Mouse (Mus musculus): ENCODE results near the gene Spag5. TPM values are rescaled to one million over a fixed set of nuclear protein-coding genes. Genes with fewer than 3 reads are reported as not detected.

The Spag5 gene
- 33.0 and 33.7 TPM in 2 replicates for polyA plus RNA-seq (2015; fragmentation: Nextera tagmentation; extraction: Ambion mirVana)

DNA sequence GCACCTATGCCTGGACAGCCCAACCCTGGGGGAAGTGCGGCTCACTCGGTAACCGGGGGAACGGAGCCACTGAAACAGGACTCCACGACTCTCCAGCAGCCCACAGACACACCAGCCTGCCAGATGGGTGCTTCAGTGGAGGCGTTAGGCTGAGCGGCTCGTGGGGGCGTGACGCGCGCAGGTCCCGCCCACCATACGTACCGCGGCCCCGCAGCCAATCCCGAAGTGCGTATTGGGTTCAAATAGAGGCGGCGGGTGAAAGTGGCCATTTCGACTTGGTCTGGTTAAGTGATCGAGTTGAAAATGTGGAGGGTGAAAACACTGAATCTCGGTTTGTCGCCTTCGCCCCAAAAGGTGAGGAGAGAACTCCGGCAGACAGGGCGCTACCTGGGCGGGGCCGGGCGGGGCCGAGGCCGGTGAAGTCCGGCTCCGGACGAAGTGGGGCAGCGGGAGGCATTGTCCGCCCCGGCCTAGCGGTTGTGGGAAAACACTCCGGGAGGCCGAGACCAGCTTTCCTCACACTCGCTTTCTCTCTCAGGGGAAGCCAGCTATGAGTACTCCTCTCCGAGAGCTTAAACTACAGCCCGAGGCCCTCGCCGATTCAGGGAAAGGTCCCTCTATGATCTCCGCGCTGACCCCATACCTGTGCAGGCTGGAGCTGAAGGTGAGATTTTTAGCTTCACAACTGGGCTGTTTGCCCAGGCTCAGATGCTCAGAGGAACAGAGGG is at the start of gene Spag5:
Gene Spag5 (plus strand): TSS at position 173 of the 728 bp plus-strand sequence.
- Histone ChIP-seq H3K4me1 (ENCODE audit: control insufficient read depth, low read depth, low read length) (peaks cover 25% of the 10 kb centered on the region), H3K27ac (ENCODE audit: low read length) (peak within 1 kb of the TSS; percentile 76), H3K9me3 (replicated peaks; ENCODE audit: control insufficient read depth, low read length) (no peaks in the 10 kb centered on the region), H3K9ac (ENCODE audit: low read depth, low read length) (peak within 1 kb of the TSS; percentile 87), H3K27me3 (ENCODE audit: control insufficient read depth, insufficient read depth, low read depth, low read length) (no peaks in the 10 kb centered on the region), H3K4me2 (ENCODE audit: low read depth, low read length) (peak within 1 kb of the TSS; percentile 79), H3K36me3 (ENCODE audit: control insufficient read depth, insufficient read depth) (peaks cover 28% of the 10 kb centered on the region), H3K4me3 (ENCODE audit: low read depth, low read length) (peak within 1 kb of the TSS; percentile 76)
- WGBS (ENCODE audit: insufficient replicate concordance): under 1% methylated on average over 49 of the region's 49 CpGs
- ATAC-seq (ENCODE audit: low read depth): peak; percentile 100

DNA sequence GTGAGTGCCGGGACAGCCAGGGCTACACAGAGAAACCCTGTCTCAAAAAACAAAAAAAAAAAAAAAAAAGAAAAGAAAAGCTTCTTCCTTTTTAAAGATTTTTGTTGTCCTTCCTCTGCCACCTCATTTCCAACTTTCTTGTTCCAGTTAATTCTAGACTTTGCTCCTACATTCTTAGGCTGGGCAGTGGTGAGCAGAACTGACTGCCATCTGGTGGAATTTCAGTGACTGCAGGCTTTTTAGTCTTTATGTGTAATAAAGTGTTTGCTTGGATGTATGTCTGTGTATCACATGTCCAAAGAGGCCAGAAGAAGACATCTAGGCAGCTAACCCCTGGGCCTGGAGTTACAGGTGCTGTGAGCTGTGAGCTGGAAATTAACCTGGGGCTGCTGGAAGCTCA is 44.7 kb upstream of the Spag5 start:
- no peak overlapping the region for H3K4me2 ChIP-seq (ENCODE audit: low read depth, low read length)
- no peak for ATAC-seq (ENCODE audit: low read depth)
- no peaks in the 10 kb centered on the region for H3K9me3 ChIP-seq (replicated peaks; ENCODE audit: control insufficient read depth, low read length)
- no peak overlapping the region for H3K4me3 ChIP-seq (ENCODE audit: low read depth, low read length)
- H3K27me3 ChIP-seq (ENCODE audit: control insufficient read depth, insufficient read depth, low read depth, low read length): peaks cover 7% of the 10 kb centered on the region
- H3K4me1 ChIP-seq (ENCODE audit: control insufficient read depth, low read depth, low read length): no peaks in the 10 kb centered on the region
- peaks cover 11% of the 10 kb centered on the region for H3K36me3 ChIP-seq (ENCODE audit: control insufficient read depth, insufficient read depth)
- no peak overlapping the region for H3K27ac ChIP-seq (ENCODE audit: low read length)
- WGBS (ENCODE audit: insufficient replicate concordance): 71% methylated on average over 1 of the region's 1 CpGs
- no peak overlapping the region for H3K9ac ChIP-seq (ENCODE audit: low read depth, low read length)

DNA sequence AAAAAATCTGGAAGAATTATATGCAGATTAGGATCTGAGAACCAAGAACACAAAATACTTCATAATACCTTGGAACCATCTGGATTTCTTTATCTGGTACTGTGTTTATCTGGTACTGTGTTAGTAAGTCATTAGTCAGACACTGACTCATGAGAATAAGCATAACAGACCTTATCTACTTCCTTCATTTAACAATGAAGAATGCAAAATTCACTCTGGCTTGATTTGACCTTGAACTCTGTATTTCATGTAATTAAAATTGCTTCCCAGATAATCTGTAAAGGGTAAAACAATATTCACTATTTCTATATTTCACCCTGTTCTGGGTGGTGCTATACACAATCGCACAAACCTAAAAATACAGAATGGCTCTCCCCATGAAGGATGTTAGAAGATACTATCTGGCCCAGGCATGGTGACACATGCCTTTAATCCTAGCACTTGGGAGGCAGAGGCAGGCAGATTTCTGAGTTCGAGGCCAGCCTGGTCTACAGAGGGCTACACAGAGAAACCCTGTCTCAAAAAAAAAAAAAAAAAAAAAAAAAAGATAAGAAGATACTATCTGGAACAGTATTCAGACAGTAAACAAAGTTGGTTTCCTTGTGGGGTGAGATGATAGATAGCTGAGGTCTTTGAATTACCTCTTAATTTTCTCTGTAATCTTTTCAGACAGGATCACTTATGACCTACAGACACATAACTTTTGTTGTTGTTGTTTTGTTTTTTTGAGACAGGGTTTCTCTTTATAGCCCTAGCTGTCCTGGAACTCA is 40.7 kb upstream of the Spag5 start:
- WGBS (ENCODE audit: insufficient replicate concordance): 66% methylated on average over 2 of the region's 2 CpGs
- peak overlapping the region; percentile 49; the same call in 1 of the 2 replicates for H3K9ac ChIP-seq (ENCODE audit: low read depth, low read length)
- no peak for ATAC-seq (ENCODE audit: low read depth)

DNA sequence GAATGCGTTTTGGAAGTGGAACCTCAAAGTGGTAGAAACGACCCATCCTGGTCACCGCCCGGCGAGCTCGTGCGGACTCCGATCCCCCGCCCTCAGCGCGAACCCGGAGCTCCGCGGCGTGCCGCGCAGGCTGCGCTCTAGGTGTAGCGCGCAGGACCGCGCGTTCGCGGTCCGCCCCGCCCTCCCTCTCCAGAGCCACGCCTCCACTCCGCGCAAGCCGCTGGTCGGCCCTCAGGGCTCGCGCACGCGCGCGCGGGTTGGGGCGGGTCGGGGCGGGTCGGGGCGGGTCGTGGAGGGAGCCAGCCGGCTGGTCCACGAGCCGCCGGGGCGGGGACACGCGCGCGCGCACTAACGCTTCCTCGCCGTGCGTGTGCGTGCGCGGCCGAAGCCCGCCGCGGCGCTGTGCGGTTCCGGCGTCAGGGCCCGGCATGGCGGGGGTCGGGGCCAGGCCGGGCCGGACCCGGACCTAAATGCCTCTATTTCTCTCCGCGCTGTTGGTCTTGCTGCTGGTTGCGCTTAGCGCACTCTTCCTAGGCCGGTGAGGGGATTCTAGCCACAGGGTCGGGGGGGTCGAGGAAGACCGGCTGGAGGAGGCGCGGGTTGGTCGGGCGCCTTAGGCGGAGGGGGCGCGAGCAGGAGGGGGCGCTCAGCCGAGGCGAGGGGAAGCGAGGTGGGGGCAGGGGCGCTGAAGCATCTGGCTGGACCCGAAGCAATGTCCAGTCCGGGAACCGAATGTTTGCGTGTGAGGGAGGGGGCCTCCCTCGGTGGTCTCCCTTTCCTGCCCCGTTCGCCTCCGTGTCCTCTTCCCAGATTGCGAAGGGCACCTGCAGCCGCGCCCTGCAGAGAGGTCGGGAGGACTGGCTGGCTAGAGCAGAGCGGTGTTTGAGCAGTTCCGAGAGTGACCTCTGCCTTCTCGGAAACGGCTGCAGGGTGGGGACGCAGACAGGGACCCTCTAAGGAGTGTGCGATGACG is 39.7 kb upstream of the Spag5 start, which contains the start of gene 2610507B11Rik:
Gene 2610507B11Rik (plus strand): TSS at position 373 of the 973 bp plus-strand sequence.
- Histone ChIP-seq H3K4me3 (ENCODE audit: low read depth, low read length) (peak within 1 kb of the TSS; percentile 91), H3K9me3 (replicated peaks; ENCODE audit: control insufficient read depth, low read length) (no peaks in the 10 kb centered on the region), H3K27ac (ENCODE audit: low read length) (peak within 1 kb of the TSS; percentile 84), H3K9ac (ENCODE audit: low read depth, low read length) (peak within 1 kb of the TSS; percentile 89), H3K27me3 (ENCODE audit: control insufficient read depth, insufficient read depth, low read depth, low read length) (peaks cover 7% of the 10 kb centered on the region), H3K4me2 (ENCODE audit: low read depth, low read length) (peak within 1 kb of the TSS; percentile 95), H3K36me3 (ENCODE audit: control insufficient read depth, insufficient read depth) (peaks cover 19% of the 10 kb centered on the region), H3K4me1 (ENCODE audit: control insufficient read depth, low read depth, low read length) (peaks cover 11% of the 10 kb centered on the region)
- under 1% methylated on average over 98 of the region's 115 CpGs for WGBS (ENCODE audit: insufficient replicate concordance)
- ATAC-seq (ENCODE audit: low read depth): peak; percentile 98

More for the DNA sequence above, 40.7 kb upstream of the Spag5 start:
- Histone ChIP-seq H3K4me1 (ENCODE audit: control insufficient read depth, low read depth, low read length) (peaks cover 11% of the 10 kb centered on the region), H3K27ac (ENCODE audit: low read length) (no peak overlapping the region), H3K4me3 (ENCODE audit: low read depth, low read length) (peak overlapping the region; percentile 91), H3K36me3 (ENCODE audit: control insufficient read depth, insufficient read depth) (peaks cover 14% of the 10 kb centered on the region), H3K4me2 (ENCODE audit: low read depth, low read length) (peak overlapping the region; percentile 72), H3K27me3 (ENCODE audit: control insufficient read depth, insufficient read depth, low read depth, low read length) (peaks cover 7% of the 10 kb centered on the region), H3K9me3 (replicated peaks; ENCODE audit: control insufficient read depth, low read length) (no peaks in the 10 kb centered on the region)

DNA sequence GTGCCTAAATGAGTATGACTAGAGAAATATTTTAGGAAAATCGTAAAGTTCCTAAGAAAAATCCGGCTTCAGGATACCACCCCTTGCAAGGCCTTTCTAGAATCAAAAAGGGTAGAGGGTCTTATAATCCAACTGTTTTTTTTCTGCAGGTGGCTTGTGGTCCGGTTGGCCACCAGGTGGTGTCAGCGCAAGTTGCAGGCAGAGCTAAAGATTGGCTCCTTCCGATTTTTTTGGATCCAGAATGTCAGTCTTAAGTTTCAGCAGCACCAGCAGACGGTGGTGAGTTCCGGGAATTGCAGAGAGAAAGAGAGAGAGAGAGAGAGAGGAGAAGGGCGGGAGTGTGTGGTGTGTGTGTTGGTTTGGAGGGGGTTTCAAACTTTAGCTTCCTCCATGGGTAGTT is 38.8 kb upstream of the Spag5 start:
- H3K9me3 ChIP-seq (replicated peaks; ENCODE audit: control insufficient read depth, low read length): no peaks in the 10 kb centered on the region

DNA sequence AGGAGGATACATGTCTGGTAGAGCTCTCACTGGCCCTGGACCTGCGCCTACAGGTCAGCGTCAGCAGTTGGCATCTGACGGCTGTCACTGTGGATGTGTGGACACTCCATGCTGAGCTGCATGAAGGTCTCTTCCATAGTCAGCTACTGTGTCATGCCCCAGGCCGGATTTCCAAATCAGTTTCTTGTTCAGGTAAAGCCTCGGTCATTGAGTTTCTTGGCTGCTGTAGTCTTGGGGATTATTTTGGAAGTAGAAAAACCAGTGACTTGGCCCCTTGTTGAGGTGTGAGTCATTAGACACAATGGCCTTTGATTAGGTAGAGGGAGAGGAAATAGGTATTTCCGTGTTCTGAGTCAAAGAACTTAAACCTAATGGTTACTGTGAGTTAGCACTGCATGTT is 35.8 kb upstream of the Spag5 start:
- Histone ChIP-seq H3K4me1 (ENCODE audit: control insufficient read depth, low read depth, low read length) (peaks cover 11% of the 10 kb centered on the region), H3K27ac (ENCODE audit: low read length) (no peak overlapping the region), H3K4me3 (ENCODE audit: low read depth, low read length) (no peak overlapping the region), H3K9ac (ENCODE audit: low read depth, low read length) (no peak overlapping the region), H3K36me3 (ENCODE audit: control insufficient read depth, insufficient read depth) (peaks cover 44% of the 10 kb centered on the region), H3K4me2 (ENCODE audit: low read depth, low read length) (no peak overlapping the region), H3K9me3 (replicated peaks; ENCODE audit: control insufficient read depth, low read length) (no peaks in the 10 kb centered on the region), H3K27me3 (ENCODE audit: control insufficient read depth, insufficient read depth, low read depth, low read length) (no peaks in the 10 kb centered on the region)
- 88% methylated on average over 6 of the region's 6 CpGs for WGBS (ENCODE audit: insufficient replicate concordance)
- ATAC-seq (ENCODE audit: low read depth): no peak

More for the DNA sequence above, 38.8 kb upstream of the Spag5 start:
- Histone ChIP-seq H3K4me2 (ENCODE audit: low read depth, low read length) (peak overlapping the region; percentile 95), H3K36me3 (ENCODE audit: control insufficient read depth, insufficient read depth) (peaks cover 23% of the 10 kb centered on the region), H3K4me1 (ENCODE audit: control insufficient read depth, low read depth, low read length) (peaks cover 11% of the 10 kb centered on the region), H3K9ac (ENCODE audit: low read depth, low read length) (0 out of 2 replicates have a peak overlapping the region, but pooled peaks have one; percentile 3), H3K4me3 (ENCODE audit: low read depth, low read length) (peak overlapping the region; percentile 91), H3K27me3 (ENCODE audit: control insufficient read depth, insufficient read depth, low read depth, low read length) (peaks cover 7% of the 10 kb centered on the region), H3K27ac (ENCODE audit: low read length) (peak overlapping the region; percentile 45)
- no peak for ATAC-seq (ENCODE audit: low read depth)
- WGBS (ENCODE audit: insufficient replicate concordance): 3% methylated on average over 8 of the region's 8 CpGs

DNA sequence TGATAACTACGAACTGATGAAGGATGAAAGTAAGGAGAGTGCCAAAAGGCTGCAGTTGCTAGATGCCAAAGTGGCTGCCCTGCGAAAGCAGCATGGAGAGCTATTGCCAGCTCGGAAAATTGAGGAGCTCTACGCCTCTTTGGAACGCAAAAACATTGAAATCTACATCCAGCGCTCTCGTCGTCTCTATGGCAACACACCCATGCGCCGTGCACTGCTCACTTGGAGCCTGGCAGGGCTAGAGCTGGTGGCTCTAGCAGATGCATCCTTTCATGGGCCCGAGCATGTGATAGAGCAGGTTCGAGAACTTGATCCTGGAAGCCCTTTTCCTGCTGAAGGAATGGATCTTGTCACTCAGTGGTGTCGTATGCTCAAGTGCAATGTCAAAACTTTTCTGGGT is 29.3 kb upstream of the Spag5 start:
- no peaks in the 10 kb centered on the region for H3K9me3 ChIP-seq (replicated peaks; ENCODE audit: control insufficient read depth, low read length)
- H3K27me3 ChIP-seq (ENCODE audit: control insufficient read depth, insufficient read depth, low read depth, low read length): no peaks in the 10 kb centered on the region
- no peak overlapping the region for H3K4me3 ChIP-seq (ENCODE audit: low read depth, low read length)
- peaks cover 55% of the 10 kb centered on the region for H3K36me3 ChIP-seq (ENCODE audit: control insufficient read depth, insufficient read depth)
- WGBS (ENCODE audit: insufficient replicate concordance): 90% methylated on average over 13 of the region's 13 CpGs
- no peaks in the 10 kb centered on the region for H3K4me1 ChIP-seq (ENCODE audit: control insufficient read depth, low read depth, low read length)
- no peak overlapping the region for H3K9ac ChIP-seq (ENCODE audit: low read depth, low read length)
- ATAC-seq (ENCODE audit: low read depth): no peak
- no peak overlapping the region for H3K27ac ChIP-seq (ENCODE audit: low read length)
- no peak overlapping the region for H3K4me2 ChIP-seq (ENCODE audit: low read depth, low read length)

DNA sequence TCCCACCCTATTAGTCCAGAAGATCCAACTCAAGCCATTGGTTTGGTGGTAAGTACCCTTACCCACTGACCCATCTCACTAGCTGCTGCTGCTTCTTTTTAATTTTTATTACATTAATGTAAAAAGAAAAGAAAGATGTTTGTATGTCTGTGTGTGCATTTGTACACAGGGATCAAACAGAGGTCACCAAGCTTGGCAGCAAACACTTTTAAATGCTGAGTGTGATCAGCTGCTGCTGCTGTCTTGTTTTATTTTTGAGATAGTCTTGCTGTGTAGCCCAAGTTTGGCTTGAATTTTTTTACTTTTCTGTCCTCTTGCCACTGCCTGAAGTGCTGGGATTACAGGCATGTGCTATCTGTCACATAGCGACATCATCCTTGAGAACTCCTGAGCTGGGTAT is 25.7 kb upstream of the Spag5 start:
- Histone ChIP-seq H3K27me3 (ENCODE audit: control insufficient read depth, insufficient read depth, low read depth, low read length) (no peaks in the 10 kb centered on the region), H3K4me3 (ENCODE audit: low read depth, low read length) (no peak overlapping the region), H3K9me3 (replicated peaks; ENCODE audit: control insufficient read depth, low read length) (no peaks in the 10 kb centered on the region), H3K4me1 (ENCODE audit: control insufficient read depth, low read depth, low read length) (no peaks in the 10 kb centered on the region), H3K36me3 (ENCODE audit: control insufficient read depth, insufficient read depth) (peaks cover 50% of the 10 kb centered on the region), H3K4me2 (ENCODE audit: low read depth, low read length) (no peak overlapping the region), H3K27ac (ENCODE audit: low read length) (no peak overlapping the region), H3K9ac (ENCODE audit: low read depth, low read length) (no peak overlapping the region)
- ATAC-seq (ENCODE audit: low read depth): no peak
- WGBS (ENCODE audit: insufficient replicate concordance): 97% methylated on average over 1 of the region's 1 CpGs
